Mouse (Mus musculus) forebrain, postnatal 0 days (tissue): Measurements from ENCODE around the gene Senp2. TPM values are rescaled to one million over a fixed set of nuclear protein-coding genes. Genes with fewer than 3 reads are reported as not detected.

Experiments used
- ATAC-seq: fragments of 200-750 bp; cut with Nextera tagmentation; 2 replicates; pipeline ENCODE4 v1.8.0; 2017; ENCODE audit warnings: mild to moderate bottlenecking, moderate library complexity
- DNase-seq: peaks from one replicate; pipeline ENCODE4 v3.0.0-alpha.2; 2015
- H3K27ac ChIP-seq: fragments of 300-500 bp; sonication (generic); 2 replicates; pipeline ENCODE4 v1.5.1; 2014; ENCODE audit warnings: low read depth, mild to moderate bottlenecking, antibody characterized with exemption, low read length, moderate library complexity, mixed read lengths
- H3K27me3 ChIP-seq: fragments of 300-500 bp; sonication (generic); 2 replicates; pipeline ENCODE4 v1.6.1; 2014; ENCODE audit warnings: mild to moderate bottlenecking, low read length, mixed read lengths; ENCODE audit not compliant: insufficient read depth
- H3K36me3 ChIP-seq: fragments of 300-500 bp; sonication (generic); 2 replicates; pipeline ENCODE4 v1.6.1; 2014; ENCODE audit warnings: mild to moderate bottlenecking, moderate library complexity; ENCODE audit not compliant: insufficient read depth
- H3K4me1 ChIP-seq: fragments of 300-500 bp; sonication (generic); 2 replicates; pipeline ENCODE4 v1.6.1; 2014; ENCODE audit warnings: antibody characterized with exemption; ENCODE audit not compliant: insufficient read depth
- H3K4me2 ChIP-seq: fragments of 300-500 bp; sonication (generic); 2 replicates; pipeline ENCODE4 v1.6.1; 2014; ENCODE audit warnings: low read depth, mild to moderate bottlenecking, moderate library complexity
- H3K4me3 ChIP-seq: fragments of 300-500 bp; sonication (generic); 2 replicates; pipeline ENCODE4 v1.5.1; 2014; ENCODE audit warnings: low read depth, low read length, mixed read lengths
- H3K9ac ChIP-seq: fragments of 300-500 bp; sonication (generic); 2 replicates; pipeline ENCODE4 v1.6.1; 2014; ENCODE audit warnings: mild to moderate bottlenecking
- H3K9me3 ChIP-seq: fragments of 300-500 bp; sonication (generic); 2 replicates; pipeline ENCODE4 v1.6.1; 2016; ENCODE audit warnings: low read length
- CTCF ChIP-seq: sonication (generic); IDR thresholded peaks from 2 replicates; pipeline ENCODE4 v1.5.1; 2016; ENCODE audit warnings: antibody characterized with exemption, control low read depth, low read depth
- WGBS: fragments of 180-500 bp; shearing (Covaris S2); extraction: QIAGEN DNeasy Blood & Tissue Kit; methylation state at CpG from one replicate; pipeline ENCODE4 v1.1.7; 2014; 5-methylcytosine and 5-hydroxymethylcytosine counted together
- polyA plus RNA-seq: library from polyadenylated mRNA; unstranded; fragments of >200 nt; fragmentation: Nextera tagmentation; extraction: Ambion mirVana; gene quantifications from 2 replicates; pipeline ENCODE4 v1.2.1, GENCODE M21; 2015
- total RNA-seq: library from RNA; depleted of rRNA; stranded (reverse); fragments of >200 nt; gene quantifications from 2 replicates; pipeline ENCODE4 v1.2.3, GENCODE M21; 2014; rRNA removed

Gene Senp2
- total and polyA plus RNA-seq, 2 experiments from 2014 or later: 42.1 to 49.1 TPM

DNA sequence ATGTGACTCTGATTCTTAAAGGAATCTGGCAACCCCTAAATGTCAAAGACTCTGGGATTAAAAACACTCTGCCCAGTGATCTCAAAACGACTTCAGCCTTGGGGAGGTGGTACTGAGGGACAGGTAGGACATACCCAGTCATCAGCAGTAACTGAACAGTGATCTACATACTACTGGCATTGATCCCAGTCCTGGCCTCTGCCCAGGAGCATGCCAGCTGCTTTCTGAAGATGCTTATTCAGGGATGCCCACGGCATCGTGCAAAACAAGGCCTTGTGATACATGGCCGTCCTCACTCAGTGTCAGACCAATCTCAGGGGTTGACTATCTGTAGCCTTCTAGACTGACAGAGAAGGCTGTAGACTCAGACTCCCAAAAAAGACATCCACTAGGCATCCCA is 76.1 kb downstream of the Senp2 start:
- Histone ChIP-seq H3K4me2 (no peak overlapping the region), H3K9me3 (no peaks in the 10 kb centered on the region), H3K9ac (no peak overlapping the region), H3K27ac (no peak overlapping the region), H3K4me3 (no peak overlapping the region), H3K36me3 (no peaks in the 10 kb centered on the region), H3K4me1 (no peaks in the 10 kb centered on the region), H3K27me3 (no peaks in the 10 kb centered on the region)
- ATAC-seq (no peak), DNase-seq (no peak)
- 52% methylated on average over 4 of the region's 4 CpGs for WGBS
- no peak for TF ChIP-seq CTCF

- no peak for TF ChIP-seq CTCF
- no peak overlapping the region for H3K27ac ChIP-seq
- no peak overlapping the region for H3K4me3 ChIP-seq
- ATAC-seq (no peak), DNase-seq (no peak)
- no peak overlapping the region for H3K9ac ChIP-seq
- 90% methylated on average over 3 of the region's 3 CpGs for WGBS
- H3K36me3 ChIP-seq: no peaks in the 10 kb centered on the region
- H3K9me3 ChIP-seq: no peaks in the 10 kb centered on the region
- no peaks in the 10 kb centered on the region for H3K27me3 ChIP-seq
- no peak overlapping the region for H3K4me2 ChIP-seq
- H3K4me1 ChIP-seq: no peaks in the 10 kb centered on the region
Observed at GRCm38 (mm10) chr16:22091255-22091783, 82.0 kb downstream of the Senp2 start.

- Histone ChIP-seq H3K9me3 (no peaks in the 10 kb centered on the region), H3K27ac (no peak overlapping the region), H3K4me1 (no peaks in the 10 kb centered on the region), H3K9ac (no peak overlapping the region), H3K36me3 (no peaks in the 10 kb centered on the region), H3K4me3 (no peak overlapping the region), H3K4me2 (no peak overlapping the region), H3K27me3 (no peaks in the 10 kb centered on the region)
- TF ChIP-seq CTCF: no peak
- no peak for DNase-seq
- no peak for ATAC-seq
- WGBS: 96% methylated on average over 1 of the region's 1 CpGs
Observed at GRCm38 (mm10) chr16:22095751-22096150, 86.5 kb downstream of the Senp2 start.

DNA sequence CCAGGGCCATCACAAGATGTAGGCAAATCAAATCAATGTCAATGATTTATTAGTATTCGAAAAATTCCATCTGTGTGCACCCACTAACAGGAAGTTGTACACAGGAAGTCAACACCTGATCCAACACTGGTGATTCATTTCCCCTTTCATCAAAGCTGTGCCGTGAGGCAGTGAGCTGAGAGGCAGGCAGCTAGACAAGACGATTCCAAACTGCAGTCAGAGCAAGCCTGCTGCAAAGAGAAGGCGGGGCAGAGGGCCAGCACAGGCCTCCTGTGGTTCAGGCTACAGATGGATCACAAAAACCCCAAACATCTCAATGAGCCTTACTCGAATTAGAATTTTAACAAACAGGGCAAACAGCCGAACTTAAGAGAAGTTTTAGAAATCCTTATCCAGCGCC is 88.4 kb downstream of the Senp2 start:
- TF ChIP-seq CTCF: no peak
- Histone ChIP-seq H3K36me3 (no peaks in the 10 kb centered on the region), H3K9me3 (no peaks in the 10 kb centered on the region), H3K9ac (no peak overlapping the region), H3K4me1 (no peaks in the 10 kb centered on the region), H3K27me3 (no peaks in the 10 kb centered on the region), H3K4me3 (no peak overlapping the region), H3K27ac (no peak overlapping the region), H3K4me2 (no peak overlapping the region)
- WGBS: 40% methylated on average over 7 of the region's 7 CpGs
- DNase-seq (peak; percentile 15), ATAC-seq (no peak; the same call in 1 of the 2 replicates)

Other genes starting within 250 kb of the Senp2 start
- gene Ehhadh, start 221.7 kb upstream of the Senp2 start, total RNA-seq: 1.6 and 1.9 TPM in 2 replicates
- 1.3 and 1.4 TPM in 2 replicates for gene Ehhadh, start 221.7 kb upstream of the Senp2 start, polyA plus RNA-seq
- 7.0 and 8.7 TPM in 2 replicates for gene Map3k13, start 215.1 kb upstream of the Senp2 start, total RNA-seq
- 1.3 and 3.0 TPM in 2 replicates for gene Map3k13, start 215.1 kb upstream of the Senp2 start, polyA plus RNA-seq
- gene Tmem41a, start 61.9 kb upstream of the Senp2 start, total RNA-seq: 20.2 and 23.2 TPM in 2 replicates
- 43.2 and 43.4 TPM in 2 replicates for gene Tmem41a, start 61.9 kb upstream of the Senp2 start, polyA plus RNA-seq
- 0.43 and 1.8 TPM in 2 replicates for gene Liph, start 13.8 kb upstream of the Senp2 start, total RNA-seq
- 0.64 and 0.91 TPM in 2 replicates for gene Liph, start 13.8 kb upstream of the Senp2 start, polyA plus RNA-seq
- gene Igf2bp2, start 153.8 kb downstream of the Senp2 start, total RNA-seq: 11.2 and 12.2 TPM in 2 replicates
- gene Igf2bp2, start 153.8 kb downstream of the Senp2 start, polyA plus RNA-seq: 4.7 and 5.6 TPM in 2 replicates